Mouse (Mus musculus) thymus, adult 2 months (tissue): ENCODE measurements at regions not wholly inside any gene's neighbourhood (a gene's known extent, or its start where the extent isn't known, plus 50 kb on each side); places are given as distances from the start of the nearest gene placed in this dataset.

Experiments
- DNase-seq: peaks from one replicate; pipeline ENCODE4 v3.0.0; 2021
- H3K27ac ChIP-seq: fragments of 200-500 bp; 2 replicates; pipeline ENCODE4 v1.5.1; 2012; ENCODE audit warnings: low read length, control low read depth; ENCODE audit not compliant: control insufficient read depth, insufficient read depth
- H3K27me3 ChIP-seq: fragments of 200-500 bp; 2 replicates; pipeline ENCODE4 v1.6.1; 2012; ENCODE audit warnings: mild to moderate bottlenecking, low read length, moderate library complexity, mixed read lengths; ENCODE audit not compliant: control insufficient read depth, insufficient read depth
- H3K36me3 ChIP-seq: fragments of 200-500 bp; 2 replicates; pipeline ENCODE4 v1.6.1; 2012; ENCODE audit warnings: mild to moderate bottlenecking, low read length, moderate library complexity; ENCODE audit not compliant: control insufficient read depth, insufficient read depth
- H3K4me1 ChIP-seq: fragments of 200-500 bp; replicated peaks from 2 replicates; pipeline ENCODE4 v1.6.1; 2012; ENCODE audit warnings: low read length; ENCODE audit not compliant: control insufficient read depth, insufficient read depth
- H3K4me3 ChIP-seq: fragments of 200-500 bp; 2 replicates; pipeline ENCODE4 v1.5.1; 2012; ENCODE audit warnings: mild to moderate bottlenecking, low read length, control low read depth, moderate library complexity; ENCODE audit not compliant: control insufficient read depth, insufficient read depth
- CTCF ChIP-seq: fragments of 200-500 bp; IDR thresholded peaks from 2 replicates; pipeline ENCODE4 v1.5.1; 2012; ENCODE audit warnings: mild to moderate bottlenecking, control low read depth, low read length, moderate library complexity, borderline replicate concordance; ENCODE audit not compliant: control insufficient read depth, poor library complexity, insufficient read depth; ENCODE audit errors: extremely low read depth
- POLR2A ChIP-seq: fragments of 200-500 bp; IDR thresholded peaks from 2 replicates; pipeline ENCODE4 v1.6.1; 2012; ENCODE audit warnings: mild to moderate bottlenecking, low read length, control low read depth, moderate library complexity; ENCODE audit not compliant: control insufficient read depth, poor library complexity, insufficient read depth; ENCODE audit errors: extremely low read depth
- WGBS: fragments of 180-500 bp; shearing (Covaris S2); methylation state at CpG from one replicate; pipeline ENCODE4 v1.1.7; 2018; 5-methylcytosine and 5-hydroxymethylcytosine counted together

DNA sequence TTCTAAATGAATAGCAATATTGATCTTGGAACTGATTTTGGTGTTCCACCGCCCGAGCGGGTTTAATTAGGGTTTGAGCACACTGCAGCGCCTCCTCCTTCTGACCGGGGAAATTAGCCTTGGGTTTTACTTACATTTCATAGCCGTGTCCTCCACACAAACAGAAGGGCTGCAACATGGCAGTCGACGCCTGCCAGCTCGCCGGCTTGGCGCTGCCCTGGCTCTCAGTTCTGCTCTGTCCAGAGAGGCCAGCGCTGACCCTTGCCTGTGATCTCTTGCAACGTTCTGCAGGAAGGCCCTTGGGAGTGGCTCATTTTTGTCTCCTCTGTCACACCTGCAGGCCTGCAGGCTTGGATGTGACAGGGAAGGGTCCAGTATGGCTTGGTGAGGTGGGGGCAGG is 135.2 kb downstream of the Hmg20a start:
- Histone ChIP-seq H3K36me3 (no peaks in the 10 kb centered on the region), H3K4me1 (peaks cover 9% of the 10 kb centered on the region), H3K4me3 (no peak overlapping the region), H3K27me3 (no peaks in the 10 kb centered on the region), H3K27ac (no peak overlapping the region)
- TF ChIP-seq POLR2A (no peak), CTCF (no peak)
- 92% methylated on average over 13 of the region's 13 CpGs for WGBS
- DNase-seq, result no peak

DNA sequence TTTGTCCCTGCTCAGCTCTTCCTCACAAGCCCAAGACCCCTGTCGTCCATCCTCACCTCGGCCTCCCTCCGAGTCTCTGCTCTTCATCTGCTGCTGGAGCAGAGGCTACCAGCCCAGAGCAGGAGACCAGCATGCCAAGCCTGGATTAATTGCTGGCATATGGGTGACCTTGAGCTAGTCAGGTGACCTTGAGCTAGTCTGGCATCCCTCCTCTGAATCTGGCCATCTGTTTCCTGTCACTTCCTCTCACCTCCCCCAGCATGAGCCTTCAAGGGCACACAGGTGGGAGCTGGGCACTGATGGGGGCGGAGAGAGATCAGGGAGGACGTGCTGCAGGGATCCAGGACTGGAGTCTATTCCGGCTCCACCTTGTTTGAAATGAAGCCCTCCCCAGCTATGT is 135.7 kb downstream of the Hmg20a start:
- WGBS, result 51% methylated on average over 6 of the region's 6 CpGs
- no peak for DNase-seq
- H3K27ac ChIP-seq, result no peak overlapping the region
- no peak for TF ChIP-seq CTCF
- TF ChIP-seq POLR2A, result no peak
- no peaks in the 10 kb centered on the region for H3K36me3 ChIP-seq
- H3K4me3 ChIP-seq, result no peak overlapping the region
- H3K4me1 ChIP-seq, result peaks cover 9% of the 10 kb centered on the region
- no peaks in the 10 kb centered on the region for H3K27me3 ChIP-seq

DNA sequence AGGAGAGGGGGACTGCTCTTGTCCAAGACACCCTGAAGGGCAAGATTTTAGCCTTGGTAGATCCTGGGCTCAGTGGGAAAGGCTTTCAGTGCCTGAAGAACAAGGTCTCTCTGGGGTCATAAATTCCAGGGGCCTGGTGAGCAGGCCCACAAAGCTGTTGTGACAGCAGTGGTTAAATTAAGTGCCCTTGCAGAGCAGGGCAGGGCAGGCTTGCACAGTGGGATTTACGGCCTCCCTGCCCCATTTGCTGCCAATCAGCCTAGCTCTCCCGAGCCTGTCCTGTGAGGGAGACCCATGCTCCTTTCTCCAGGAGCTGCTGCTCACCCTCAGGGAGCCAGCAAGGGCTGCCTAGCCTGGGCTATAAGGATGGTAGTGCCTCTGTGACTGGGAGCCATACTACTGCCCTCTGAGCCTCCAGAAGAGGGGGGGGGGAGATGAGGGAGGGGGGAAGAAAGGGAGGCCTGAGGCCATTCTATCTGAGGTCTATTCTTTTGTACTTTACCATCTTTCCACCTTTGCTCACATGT is 141.3 kb downstream of the Hmg20a start:
- H3K36me3 ChIP-seq, result no peaks in the 10 kb centered on the region
- H3K27ac ChIP-seq, result no peak overlapping the region
- H3K4me1 ChIP-seq, result no peaks in the 10 kb centered on the region
- TF ChIP-seq CTCF, result no peak
- TF ChIP-seq POLR2A, result no peak
- H3K4me3 ChIP-seq, result no peak overlapping the region
- no peaks in the 10 kb centered on the region for H3K27me3 ChIP-seq
- WGBS, result 92% methylated on average over 2 of the region's 2 CpGs
- DNase-seq, result no peak

DNA sequence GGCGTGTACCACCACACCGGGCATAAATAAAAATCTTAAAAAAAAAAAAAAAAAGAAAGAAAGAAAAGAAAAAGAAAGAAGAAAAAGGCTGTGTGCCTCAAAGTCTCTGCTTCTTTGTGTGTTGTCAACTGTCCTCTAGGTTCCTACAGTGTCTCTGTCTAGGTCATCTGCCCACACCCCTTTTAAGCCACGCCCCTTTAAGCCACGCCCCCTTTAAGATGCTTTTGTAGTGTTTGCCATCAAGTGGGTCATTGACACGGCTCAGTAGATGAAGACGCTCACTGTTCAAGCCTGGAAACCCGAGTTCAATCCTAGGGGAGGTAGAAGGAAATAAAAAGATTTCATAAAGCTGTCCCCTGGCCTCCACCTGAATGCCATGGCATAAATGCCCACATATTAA is 144.0 kb downstream of the Hmg20a start:
- Histone ChIP-seq H3K27me3 (no peaks in the 10 kb centered on the region), H3K4me3 (no peak overlapping the region), H3K36me3 (no peaks in the 10 kb centered on the region), H3K4me1 (no peaks in the 10 kb centered on the region), H3K27ac (no peak overlapping the region)
- no peak for DNase-seq
- 65% methylated on average over 7 of the region's 7 CpGs for WGBS
- TF ChIP-seq CTCF (no peak), POLR2A (no peak)

DNA sequence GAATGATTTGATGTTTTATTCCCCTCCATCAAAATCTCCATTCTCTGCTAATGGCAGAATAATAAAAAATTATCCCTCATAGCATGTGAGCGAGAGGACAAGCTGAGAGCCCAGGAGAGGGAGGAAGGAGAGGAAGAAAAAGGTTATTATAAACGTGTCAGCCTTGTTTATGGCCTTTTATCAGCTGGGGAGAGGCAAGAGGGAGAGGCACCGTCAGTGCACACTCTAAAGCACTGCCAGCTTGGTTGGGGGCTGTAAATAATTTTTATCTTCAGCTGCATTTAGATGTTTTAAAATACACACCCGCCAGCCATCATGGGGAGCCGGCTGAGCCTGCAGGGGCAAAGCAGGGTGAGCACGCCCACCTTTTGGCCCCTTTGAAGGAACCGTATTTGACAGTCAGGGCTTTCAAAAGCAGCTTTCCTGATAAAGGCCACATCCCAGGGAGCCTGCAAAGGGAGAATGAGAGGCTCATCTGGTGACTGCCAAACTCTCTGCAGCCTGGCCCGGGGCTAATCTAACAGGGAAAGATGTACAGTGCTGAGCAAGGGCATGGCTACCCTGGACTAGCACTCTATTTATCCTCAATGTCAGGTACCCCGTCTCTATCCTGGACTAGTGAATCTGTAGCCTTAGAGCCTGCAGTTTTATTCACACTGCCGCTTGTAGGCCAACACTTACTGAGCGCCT is 145.8 kb downstream of the Hmg20a start:
- Histone ChIP-seq H3K36me3 (no peaks in the 10 kb centered on the region), H3K4me1 (no peaks in the 10 kb centered on the region), H3K4me3 (no peak overlapping the region), H3K27ac (no peak overlapping the region), H3K27me3 (no peaks in the 10 kb centered on the region)
- 83% methylated on average over 11 of the region's 11 CpGs for WGBS
- DNase-seq, result no peak
- TF ChIP-seq CTCF (no peak), POLR2A (no peak)
